Mouse (Mus musculus): ENCODE results near the gene Tead1. TPM values are rescaled to one million over a fixed set of nuclear protein-coding genes. Genes with fewer than 3 reads are reported as not detected.

The Tead1 gene
- polyA plus RNA-seq (2017; shearing (Covaris generic)), result not detected

DNA sequence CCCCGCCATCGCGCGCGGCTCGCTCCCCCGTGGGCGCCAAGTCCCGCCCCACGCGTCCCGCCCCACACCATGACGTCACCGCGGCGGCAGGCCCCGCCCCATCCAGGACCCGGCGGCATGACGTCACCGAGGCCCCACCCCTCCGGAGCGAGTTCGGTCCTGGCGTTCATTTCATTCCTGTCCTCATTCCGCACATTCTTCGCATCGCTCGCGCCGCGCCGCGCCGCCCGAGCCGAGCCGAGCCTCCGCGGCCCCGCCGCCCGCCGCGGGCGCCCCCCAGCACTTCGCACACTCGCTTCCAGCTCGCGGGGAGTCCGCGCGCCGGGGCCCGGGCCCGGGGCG lies at the start of gene Tead1:
TSS of gene Tead1 (plus strand) at position 148 of the 342 bp plus-strand sequence.

DNA sequence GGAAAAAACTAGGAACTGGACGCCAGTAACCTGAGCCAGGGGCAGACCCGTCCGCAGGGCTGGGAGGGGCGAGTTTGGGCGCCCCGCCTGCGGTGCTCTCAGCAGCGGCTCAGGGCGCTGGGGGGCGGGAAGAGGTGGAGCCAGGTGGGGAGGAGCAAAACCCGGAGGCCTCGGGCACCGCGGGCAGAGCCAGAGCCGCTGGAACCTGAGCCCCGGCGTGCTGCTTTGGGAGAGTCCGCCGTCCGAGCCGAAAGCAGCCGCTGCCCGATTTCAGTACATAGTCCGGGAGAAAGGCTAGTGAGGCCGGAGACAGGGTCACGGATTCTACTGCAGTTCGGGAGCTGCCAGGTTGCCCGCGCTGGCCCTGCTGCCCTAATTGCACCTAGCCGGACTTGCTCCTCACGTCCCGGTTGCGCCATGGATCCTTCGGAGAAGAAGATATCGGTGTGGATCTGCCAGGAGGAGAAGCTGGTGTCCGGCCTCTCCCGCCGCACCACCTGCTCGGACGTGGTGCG lies 274.7 kb downstream of the Tead1 start, which contains the start of gene Rassf10:
TSS of gene Rassf10 (plus strand) at position 186 of the 515 bp plus-strand sequence.

Measured in activated CD4-positive, CD25-positive, alpha-beta regulatory T cell, adult 9 weeks (primary cell).